Mouse (Mus musculus): ENCODE measurements around the gene Smyd3. TPM values are rescaled to one million over a fixed set of nuclear protein-coding genes. Genes with fewer than 3 reads are reported as not detected.
"Not testable (repeated sequence)": the region's sequence is repeated elsewhere in the genome, so short reads cannot be mapped to it uniquely, and the experiment has no call there.

Smyd3 gene
- polyA plus RNA-seq, 1 experiment from 2014 or later, result 18.2 TPM

DNA sequence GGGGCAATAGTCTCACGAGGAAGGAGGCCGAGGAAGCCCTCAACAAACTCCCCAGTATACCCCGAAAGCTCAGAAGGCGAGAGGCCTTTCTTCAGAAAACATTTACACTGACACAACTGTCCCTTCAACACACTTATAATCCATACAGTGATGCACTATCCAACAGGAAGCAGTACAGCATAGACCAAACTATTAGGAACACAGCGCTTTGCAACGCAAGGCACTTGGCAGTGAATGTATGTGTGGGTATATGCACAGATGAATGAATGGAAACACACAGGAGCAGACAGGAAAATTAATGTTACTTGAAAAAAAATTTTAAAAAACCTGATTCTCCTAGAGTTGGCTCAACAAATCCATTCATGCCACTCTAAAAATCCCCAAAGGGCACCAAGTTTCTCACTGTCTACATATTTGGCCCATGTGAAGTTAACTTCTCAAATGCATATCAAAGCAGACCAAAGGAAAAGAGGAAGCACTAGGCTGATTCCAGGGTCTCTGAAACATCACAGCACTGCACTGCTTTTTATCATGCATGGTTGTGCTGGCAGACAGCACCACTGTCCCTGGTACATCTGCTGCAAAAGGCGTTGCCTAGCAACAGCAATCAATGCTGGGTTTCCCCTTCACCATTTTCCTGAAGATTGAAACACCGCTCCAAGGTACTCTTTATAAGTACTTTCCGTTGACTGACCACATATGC is 191.4 kb downstream of the Smyd3 start:
- Histone ChIP-seq H3K27me3 (replicated peaks; ENCODE audit: control insufficient read depth, insufficient read depth, low read length) (no peaks in the 10 kb centered on the region), H3K27ac (ENCODE audit: low read depth, low read length) (no peak overlapping the region), H3K36me3 (ENCODE audit: control insufficient read depth, insufficient read depth, low read length) (no peaks in the 10 kb centered on the region), H3K4me1 (ENCODE audit: control insufficient read depth, insufficient read depth, low read length) (peaks cover 14% of the 10 kb centered on the region; the same call in 1 of the 2 replicates), H3K9me3 (replicated peaks; ENCODE audit: control insufficient read depth, low read length) (no peaks in the 10 kb centered on the region), H3K4me2 (ENCODE audit: low read length) (no peak overlapping the region), H3K9ac (ENCODE audit: low read length) (no peak overlapping the region), H3K4me3 (ENCODE audit: low read depth, low read length) (no peak overlapping the region)
- WGBS, result 87% methylated on average over 9 of the region's 9 CpGs
- peak; percentile 79 for DNase-seq (ENCODE audit: low spot score)
- ATAC-seq, result peak; percentile 89; the same call in 1 of the 2 replicates

DNA sequence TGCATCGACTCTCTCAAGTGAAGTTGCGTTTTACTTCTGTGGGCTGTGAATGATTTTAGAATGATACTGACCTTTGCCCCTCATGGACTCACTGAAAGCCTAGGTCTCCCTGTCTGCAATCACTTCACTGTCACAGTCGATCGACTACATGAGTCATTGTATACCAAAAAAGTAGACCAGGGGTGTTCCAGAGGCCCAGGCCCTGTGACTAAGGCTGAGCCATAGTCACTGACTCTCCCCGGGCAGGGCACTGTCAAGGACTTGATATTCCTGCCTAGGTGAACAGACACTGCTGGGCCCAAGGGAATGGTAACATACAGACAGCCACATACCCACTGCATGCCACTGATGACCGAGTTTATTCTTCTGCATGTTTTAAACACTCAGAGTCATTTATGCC is 193.6 kb downstream of the Smyd3 start:
- H3K27me3 ChIP-seq (replicated peaks; ENCODE audit: control insufficient read depth, insufficient read depth, low read length), result no peaks in the 10 kb centered on the region
- H3K9me3 ChIP-seq (replicated peaks; ENCODE audit: control insufficient read depth, low read length), result no peaks in the 10 kb centered on the region
- H3K9ac ChIP-seq (ENCODE audit: low read length), result no peak overlapping the region
- no peak for DNase-seq (ENCODE audit: low spot score)
- no peaks in the 10 kb centered on the region for H3K36me3 ChIP-seq (ENCODE audit: control insufficient read depth, insufficient read depth, low read length)
- ATAC-seq, result no peak
- H3K27ac ChIP-seq (ENCODE audit: low read depth, low read length), result no peak overlapping the region
- no peak overlapping the region for H3K4me3 ChIP-seq (ENCODE audit: low read depth, low read length)
- peaks cover 14% of the 10 kb centered on the region; the same call in 1 of the 2 replicates for H3K4me1 ChIP-seq (ENCODE audit: control insufficient read depth, insufficient read depth, low read length)
- no peak overlapping the region for H3K4me2 ChIP-seq (ENCODE audit: low read length)
- 94% methylated on average over 6 of the region's 6 CpGs for WGBS

DNA sequence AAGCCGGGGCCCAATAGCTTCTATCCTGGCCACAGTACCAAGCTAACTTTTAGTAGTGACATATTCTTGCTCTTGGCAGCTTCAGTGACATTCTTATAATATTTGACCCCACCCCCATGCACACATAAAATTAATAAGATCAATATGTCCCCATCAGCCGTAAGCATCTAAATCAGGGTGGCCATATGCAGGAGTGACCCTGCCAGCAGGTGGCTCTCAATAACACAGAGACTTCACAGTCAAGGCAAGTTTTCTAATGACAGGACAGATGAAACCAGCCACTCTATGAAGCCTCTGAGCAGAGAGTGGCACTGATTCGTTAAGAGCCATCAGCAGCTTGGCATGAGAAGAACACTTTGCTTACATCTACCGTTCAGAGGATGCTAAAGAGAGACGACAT is 204.2 kb downstream of the Smyd3 start:
- H3K4me3 ChIP-seq (ENCODE audit: low read depth, low read length), result no peak overlapping the region
- no peak overlapping the region for H3K4me2 ChIP-seq (ENCODE audit: low read length)
- no peak for DNase-seq (ENCODE audit: low spot score)
- H3K27ac ChIP-seq (ENCODE audit: low read depth, low read length), result no peak overlapping the region
- H3K9ac ChIP-seq (ENCODE audit: low read length), result no peak overlapping the region
- no peaks in the 10 kb centered on the region for H3K27me3 ChIP-seq (replicated peaks; ENCODE audit: control insufficient read depth, insufficient read depth, low read length)
- no peaks in the 10 kb centered on the region for H3K36me3 ChIP-seq (ENCODE audit: control insufficient read depth, insufficient read depth, low read length)
- 73% methylated on average over 5 of the region's 5 CpGs for WGBS
- ATAC-seq, result no peak
- H3K9me3 ChIP-seq (replicated peaks; ENCODE audit: control insufficient read depth, low read length), result no peaks in the 10 kb centered on the region
- no peaks in the 10 kb centered on the region for H3K4me1 ChIP-seq (ENCODE audit: control insufficient read depth, insufficient read depth, low read length)

DNA sequence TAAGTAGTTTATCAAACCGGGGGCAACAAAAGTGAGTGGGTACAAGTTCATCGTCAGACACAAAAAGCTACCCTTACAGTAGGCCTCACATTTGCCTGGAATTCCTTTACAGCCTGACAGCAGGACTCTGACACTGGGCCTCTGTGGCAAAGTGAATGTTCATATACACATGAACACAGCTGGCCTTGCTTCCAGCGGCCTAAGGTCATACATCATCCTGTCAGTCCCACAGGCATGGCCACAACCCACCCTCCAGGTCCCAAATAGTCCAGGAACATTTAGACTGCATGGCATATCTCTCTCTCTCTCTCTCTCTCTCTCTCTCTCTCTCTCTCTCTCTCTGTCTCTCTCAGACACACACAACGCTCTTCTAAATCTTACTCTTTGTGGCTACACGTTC is 208.4 kb downstream of the Smyd3 start:
- Histone ChIP-seq H3K27me3 (replicated peaks; ENCODE audit: control insufficient read depth, insufficient read depth, low read length) (no peaks in the 10 kb centered on the region), H3K27ac (ENCODE audit: low read depth, low read length) (no peak overlapping the region), H3K4me2 (ENCODE audit: low read length) (no peak overlapping the region), H3K4me1 (ENCODE audit: control insufficient read depth, insufficient read depth, low read length) (no peaks in the 10 kb centered on the region), H3K9me3 (replicated peaks; ENCODE audit: control insufficient read depth, low read length) (no peaks in the 10 kb centered on the region), H3K4me3 (ENCODE audit: low read depth, low read length) (no peak overlapping the region), H3K9ac (ENCODE audit: low read length) (no peak overlapping the region), H3K36me3 (ENCODE audit: control insufficient read depth, insufficient read depth, low read length) (no peaks in the 10 kb centered on the region)
- DNase-seq (ENCODE audit: low spot score), result no peak
- ATAC-seq, result no peak
- WGBS, result 84% methylated on average over 5 of the region's 5 CpGs

DNA sequence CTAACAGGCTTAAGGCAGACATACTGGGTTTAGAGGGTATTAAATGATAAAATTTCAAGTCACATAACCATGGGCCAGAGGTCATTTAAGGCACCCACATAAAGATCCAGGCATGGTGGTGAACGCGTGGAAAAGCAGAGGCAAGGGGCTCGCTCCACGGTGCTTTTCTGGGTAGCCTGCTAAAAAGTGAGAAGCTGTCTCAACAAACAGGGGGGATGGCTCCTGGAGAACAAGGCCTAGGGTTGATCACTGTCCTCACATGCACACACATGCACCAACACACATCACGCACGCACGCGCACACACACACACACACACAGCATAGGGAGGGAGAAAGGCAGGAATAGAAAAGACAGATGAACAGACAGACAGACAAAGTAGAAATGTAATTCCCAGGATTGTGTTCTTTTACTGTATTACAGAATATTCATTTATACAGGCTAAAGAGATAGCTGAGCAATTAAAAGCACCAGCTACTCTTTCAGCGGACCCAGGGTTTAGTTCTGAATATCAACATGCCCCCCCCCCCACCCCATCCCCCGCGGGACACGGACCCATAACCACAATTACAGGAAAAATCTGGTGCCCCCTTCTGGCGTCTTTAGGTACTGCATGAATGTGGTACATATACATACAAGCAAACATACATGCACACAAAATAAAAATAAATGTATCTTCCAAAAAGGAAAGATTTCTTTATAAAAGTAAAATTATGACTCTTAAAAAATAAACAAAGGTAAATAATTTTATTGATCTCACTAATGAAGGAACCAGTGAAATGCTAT is 215.2 kb downstream of the Smyd3 start:
- Histone ChIP-seq H3K9me3 (replicated peaks; ENCODE audit: control insufficient read depth, low read length) (no peaks in the 10 kb centered on the region), H3K9ac (ENCODE audit: low read length) (no peak overlapping the region), H3K36me3 (ENCODE audit: control insufficient read depth, insufficient read depth, low read length) (no peaks in the 10 kb centered on the region), H3K4me1 (ENCODE audit: control insufficient read depth, insufficient read depth, low read length) (no peaks in the 10 kb centered on the region), H3K27ac (ENCODE audit: low read depth, low read length) (no peak overlapping the region), H3K4me3 (ENCODE audit: low read depth, low read length) (no peak overlapping the region), H3K27me3 (replicated peaks; ENCODE audit: control insufficient read depth, insufficient read depth, low read length) (no peaks in the 10 kb centered on the region), H3K4me2 (ENCODE audit: low read length) (no peak overlapping the region)
- 84% methylated on average over 13 of the region's 13 CpGs for WGBS
- DNase-seq (ENCODE audit: low spot score) (no peak), ATAC-seq (no peak)

DNA sequence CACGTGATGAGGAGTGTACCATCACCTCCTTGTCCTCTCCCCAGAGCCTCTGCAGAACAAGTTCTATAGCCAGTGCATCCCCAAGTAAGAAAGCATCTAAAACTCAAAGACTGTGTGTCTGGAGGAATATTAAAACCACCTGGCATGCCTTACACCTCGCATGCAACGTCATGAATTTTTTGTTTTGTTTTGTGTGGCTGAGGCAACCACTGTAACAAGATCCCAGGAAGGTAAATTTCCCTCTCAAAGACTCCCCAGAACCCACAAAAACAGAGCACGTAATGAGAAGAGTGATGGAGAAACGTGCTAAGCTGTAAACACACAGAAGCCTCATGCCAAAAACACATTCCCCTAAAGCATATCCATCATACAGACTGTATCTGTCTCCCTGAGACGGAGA is 222.2 kb downstream of the Smyd3 start:
- H3K36me3 ChIP-seq (ENCODE audit: control insufficient read depth, insufficient read depth, low read length), result no peaks in the 10 kb centered on the region
- no peaks in the 10 kb centered on the region for H3K27me3 ChIP-seq (replicated peaks; ENCODE audit: control insufficient read depth, insufficient read depth, low read length)
- H3K9ac ChIP-seq (ENCODE audit: low read length), result no peak overlapping the region
- no peak overlapping the region for H3K4me2 ChIP-seq (ENCODE audit: low read length)
- no peak overlapping the region for H3K4me3 ChIP-seq (ENCODE audit: low read depth, low read length)
- ATAC-seq (no peak), DNase-seq (ENCODE audit: low spot score) (no peak)
- no peaks in the 10 kb centered on the region for H3K4me1 ChIP-seq (ENCODE audit: control insufficient read depth, insufficient read depth, low read length)
- no peak overlapping the region for H3K27ac ChIP-seq (ENCODE audit: low read depth, low read length)
- no peaks in the 10 kb centered on the region for H3K9me3 ChIP-seq (replicated peaks; ENCODE audit: control insufficient read depth, low read length)
- WGBS, result 84% methylated on average over 6 of the region's 6 CpGs

DNA sequence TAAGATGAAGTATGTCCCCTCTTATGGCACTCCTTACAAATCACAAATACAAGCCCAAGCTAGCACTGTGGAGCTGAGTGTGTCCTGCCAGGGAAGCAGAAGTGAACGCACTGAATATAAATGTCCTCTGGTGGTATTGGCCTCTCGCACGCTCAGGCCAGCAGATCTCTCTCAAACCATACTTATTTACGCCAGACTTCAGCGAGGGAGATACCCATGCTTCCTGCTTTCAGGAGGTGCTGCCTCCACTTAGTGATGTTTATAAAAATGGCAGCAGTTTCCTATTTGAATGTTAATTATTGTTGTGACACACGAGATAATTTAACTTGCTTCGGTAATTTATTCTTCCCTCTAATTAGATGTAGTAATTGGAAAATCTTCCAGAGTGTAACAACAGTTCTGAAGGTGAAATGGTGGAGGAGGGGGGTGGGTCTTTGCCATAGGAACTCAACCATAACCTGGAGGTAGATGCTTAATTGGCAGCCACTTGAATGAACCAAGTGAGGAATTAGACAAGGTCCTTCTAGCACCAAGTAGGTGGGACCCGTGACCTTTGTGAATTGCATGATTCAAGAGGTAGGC is 224.0 kb downstream of the Smyd3 start:
- Histone ChIP-seq H3K27ac (ENCODE audit: low read depth, low read length) (no peak overlapping the region), H3K9ac (ENCODE audit: low read length) (no peak overlapping the region), H3K4me1 (ENCODE audit: control insufficient read depth, insufficient read depth, low read length) (no peaks in the 10 kb centered on the region), H3K27me3 (replicated peaks; ENCODE audit: control insufficient read depth, insufficient read depth, low read length) (no peaks in the 10 kb centered on the region), H3K4me2 (ENCODE audit: low read length) (no peak overlapping the region), H3K4me3 (ENCODE audit: low read depth, low read length) (no peak overlapping the region), H3K36me3 (ENCODE audit: control insufficient read depth, insufficient read depth, low read length) (no peaks in the 10 kb centered on the region), H3K9me3 (replicated peaks; ENCODE audit: control insufficient read depth, low read length) (no peaks in the 10 kb centered on the region)
- WGBS, result 21% methylated on average over 8 of the region's 8 CpGs
- ATAC-seq, result peak; percentile 62
- DNase-seq (ENCODE audit: low spot score), result peak; percentile 68

DNA sequence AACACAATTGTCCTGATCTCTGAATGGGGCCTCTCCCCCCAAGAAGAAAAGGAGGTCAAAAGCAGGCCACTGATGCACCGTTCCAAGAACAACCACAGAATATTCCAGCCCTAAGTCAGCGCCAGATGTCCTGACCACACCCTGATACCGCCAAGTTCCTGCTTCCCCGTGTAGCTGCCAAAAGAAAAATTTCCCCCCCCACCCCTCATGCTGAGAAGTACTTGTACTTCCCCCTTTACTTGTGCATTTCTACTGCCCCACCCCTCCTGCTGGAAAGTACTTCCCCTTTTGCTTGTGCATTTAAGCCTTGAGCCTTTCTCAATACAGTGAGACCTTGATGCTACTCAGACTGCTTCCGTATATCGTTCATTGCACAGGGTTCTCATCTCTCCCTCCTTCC is 227.7 kb downstream of the Smyd3 start:
- not testable (repeated sequence) for ATAC-seq; H3K9ac ChIP-seq (ENCODE audit: low read length); H3K27ac ChIP-seq (ENCODE audit: low read depth, low read length); DNase-seq (ENCODE audit: low spot score); H3K4me1 ChIP-seq (ENCODE audit: control insufficient read depth, insufficient read depth, low read length); H3K4me3 ChIP-seq (ENCODE audit: low read depth, low read length); H3K9me3 ChIP-seq (replicated peaks; ENCODE audit: control insufficient read depth, low read length); H3K27me3 ChIP-seq (replicated peaks; ENCODE audit: control insufficient read depth, insufficient read depth, low read length); H3K36me3 ChIP-seq (ENCODE audit: control insufficient read depth, insufficient read depth, low read length); H3K4me2 ChIP-seq (ENCODE audit: low read length)
- WGBS, result 96% methylated on average over 6 of the region's 6 CpGs

DNA sequence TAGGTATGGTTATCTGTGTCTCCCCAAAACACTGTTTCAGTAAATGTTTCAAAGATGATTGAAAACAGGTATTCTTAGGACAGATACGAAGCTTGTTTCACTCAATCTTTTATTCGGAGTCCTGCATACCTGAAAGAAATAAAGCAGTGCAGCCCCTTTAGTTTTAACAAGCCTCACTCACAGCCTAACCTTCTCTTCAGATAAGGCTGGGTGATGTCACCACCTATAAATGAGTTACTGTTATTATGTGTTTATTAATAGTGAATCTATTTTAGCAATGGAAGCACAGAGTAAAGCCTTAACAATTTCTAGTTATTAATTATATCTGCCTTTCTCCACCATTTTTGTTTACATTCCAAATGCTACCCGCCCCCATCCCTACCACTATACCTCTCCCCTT is 228.1 kb downstream of the Smyd3 start:
- no peaks in the 10 kb centered on the region for H3K9me3 ChIP-seq (replicated peaks; ENCODE audit: control insufficient read depth, low read length)
- ATAC-seq (no peak), DNase-seq (ENCODE audit: low spot score) (no peak)
- no peak overlapping the region for H3K27ac ChIP-seq (ENCODE audit: low read depth, low read length)
- no peak overlapping the region for H3K4me3 ChIP-seq (ENCODE audit: low read depth, low read length)
- H3K9ac ChIP-seq (ENCODE audit: low read length), result no peak overlapping the region
- WGBS, result 97% methylated on average over 3 of the region's 3 CpGs
- H3K4me2 ChIP-seq (ENCODE audit: low read length), result no peak overlapping the region
- H3K36me3 ChIP-seq (ENCODE audit: control insufficient read depth, insufficient read depth, low read length), result no peaks in the 10 kb centered on the region
- no peaks in the 10 kb centered on the region for H3K27me3 ChIP-seq (replicated peaks; ENCODE audit: control insufficient read depth, insufficient read depth, low read length)
- no peaks in the 10 kb centered on the region for H3K4me1 ChIP-seq (ENCODE audit: control insufficient read depth, insufficient read depth, low read length)

Data from forebrain, embryonic 14.5 days (tissue).